Mouse (Mus musculus) embryonic fibroblast, embryonic 13.5 days (primary cell): ENCODE results near the gene Scaf8.

ENCODE experiments used
- CTCF ChIP-seq: IDR thresholded peaks from 2 replicates; pipeline ENCODE4 v1.5.1; 2011; ENCODE audit warnings: mild to moderate bottlenecking, control low read depth, low read length, moderate library complexity, borderline replicate concordance; ENCODE audit not compliant: insufficient read depth
- POLR2A ChIP-seq: IDR thresholded peaks from 2 replicates; pipeline ENCODE4 v1.6.1; 2011; ENCODE audit warnings: low read depth, mild to moderate bottlenecking, control low read depth, low read length, moderate library complexity

GRCm38 (mm10) chr17:3102336-3103165, 12.2 kb upstream of the Scaf8 start:
- TF ChIP-seq CTCF = no peak
- peak; percentile 53; the same call in 1 of the 2 replicates for TF ChIP-seq POLR2A
